Mouse (Mus musculus): ENCODE results near the gene Gadl1.

- TF ChIP-seq CTCF (IDR thresholded peaks at IDR 0.05; ENCODE audit: low read depth, low read length) (no peak), POLR2A (IDR thresholded peaks at IDR 0.05; ENCODE audit: extremely low read depth, insufficient read depth, low read length) (no peak)
Observed at GRCm38 (mm10) chr9:115870168-115870567, 39.1 kb upstream of the Gadl1 start.
